Mouse (Mus musculus): ENCODE data around the gene Hmox1. TPM values are rescaled to one million over a fixed set of nuclear protein-coding genes. Genes with fewer than 3 reads are reported as not detected.
A peak's percentile ranks its signal among the peaks of the same experiment; 100 is the strongest.

The Hmox1 gene
- polyA plus RNA-seq (2017; shearing (Covaris generic)): 1 to 10 TPM; 6.3 to 8.2 (median 7.8) TPM

GRCm38 (mm10) chr8:75093399-75094156 lies at the start of gene Hmox1:
Gene Hmox1, plus strand, starts transcription at chr8:75093621.
- ATAC-seq: peak; percentile 96

GRCm38 (mm10) chr8:75046303-75046702 lies 47.1 kb upstream of the Hmox1 start:
- no peak for ATAC-seq

DNA sequence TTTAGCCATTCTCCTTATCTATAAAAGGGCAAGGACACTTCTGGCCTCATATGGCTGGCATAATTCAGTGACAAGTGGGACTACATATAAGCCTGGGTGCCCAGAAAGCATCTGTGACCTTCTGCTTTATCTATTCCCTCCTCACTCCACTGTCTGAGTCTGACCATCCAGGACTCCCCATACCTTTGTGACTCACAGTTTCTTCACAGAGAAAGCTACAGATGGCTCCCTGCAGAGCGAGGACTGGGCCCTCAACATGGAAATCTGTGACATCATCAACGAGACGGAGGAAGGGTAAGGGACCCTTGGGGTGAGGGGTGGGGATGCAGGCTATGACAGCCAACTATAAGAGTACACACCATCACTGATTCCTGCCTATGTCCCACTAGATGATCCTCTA lies 45.6 kb upstream of the Hmox1 start:
- ATAC-seq: no peak

DNA sequence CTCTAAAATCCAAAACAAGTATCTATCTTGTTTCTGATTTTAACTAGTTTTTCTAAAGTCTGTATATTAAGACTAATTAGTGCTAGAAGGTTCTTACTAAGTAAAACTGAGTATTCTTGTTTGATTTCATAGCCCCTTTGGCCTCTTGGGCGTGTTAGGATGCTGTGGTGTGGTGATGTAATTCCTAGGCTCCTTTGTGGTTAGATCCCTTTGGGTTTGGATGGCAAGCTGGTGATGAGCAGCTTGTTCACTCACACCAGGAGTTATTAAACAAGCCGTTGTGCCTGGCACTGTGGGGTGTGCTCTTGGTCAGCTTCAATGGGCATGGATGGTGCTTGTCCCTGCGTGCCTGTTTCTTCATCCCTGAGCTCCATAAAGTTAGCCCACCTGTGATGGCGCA lies 40.1 kb upstream of the Hmox1 start:
- no peak for ATAC-seq

GRCm38 (mm10) chr8:75055673-75056072 lies 37.7 kb upstream of the Hmox1 start:
- ATAC-seq: no peak

DNA sequence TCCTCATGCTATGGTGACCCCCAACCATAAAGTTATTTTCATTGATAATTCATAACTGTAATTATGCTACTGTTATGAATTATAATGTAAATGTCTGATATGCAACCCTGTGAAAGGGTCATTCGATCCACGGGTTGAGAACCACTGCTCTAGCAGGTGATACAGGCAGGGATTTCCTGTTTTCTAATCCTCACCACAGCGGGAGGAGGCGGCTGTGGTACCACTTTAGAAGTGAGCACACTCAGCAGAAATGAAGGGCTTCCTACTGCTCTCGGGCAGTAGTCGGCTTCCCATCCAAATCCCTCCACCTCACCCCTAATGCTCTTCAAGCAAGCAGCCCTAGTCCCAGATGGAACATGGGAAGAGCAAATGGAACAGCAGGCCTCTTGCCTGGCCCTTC lies 33.4 kb upstream of the Hmox1 start:
- peak; percentile 67 for ATAC-seq

GRCm38 (mm10) chr8:75060815-75061214 lies 32.6 kb upstream of the Hmox1 start:
- ATAC-seq: no peak

- ATAC-seq: no peak
Observed at GRCm38 (mm10) chr8:75063290-75063689, 30.1 kb upstream of the Hmox1 start.

DNA sequence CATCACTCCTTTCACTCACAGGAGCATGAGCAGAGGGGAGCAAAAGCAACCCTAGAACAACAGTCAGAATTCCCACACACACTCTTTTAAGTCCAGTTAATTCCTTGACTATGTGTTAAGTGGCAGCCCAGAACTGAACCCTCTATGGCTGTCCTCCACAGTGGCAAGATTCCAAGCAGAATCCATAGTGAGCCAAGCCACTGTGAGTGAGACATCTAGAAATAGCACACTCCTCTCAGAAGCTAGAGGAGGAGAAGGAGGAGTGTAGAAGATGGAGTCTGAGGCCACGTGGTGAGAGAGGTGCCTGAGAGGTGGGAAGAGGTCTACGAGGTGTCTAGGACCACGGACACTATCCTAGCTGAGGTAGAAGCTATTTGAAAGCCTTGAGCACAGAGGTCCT lies 28.6 kb upstream of the Hmox1 start:
- ATAC-seq: no peak

DNA sequence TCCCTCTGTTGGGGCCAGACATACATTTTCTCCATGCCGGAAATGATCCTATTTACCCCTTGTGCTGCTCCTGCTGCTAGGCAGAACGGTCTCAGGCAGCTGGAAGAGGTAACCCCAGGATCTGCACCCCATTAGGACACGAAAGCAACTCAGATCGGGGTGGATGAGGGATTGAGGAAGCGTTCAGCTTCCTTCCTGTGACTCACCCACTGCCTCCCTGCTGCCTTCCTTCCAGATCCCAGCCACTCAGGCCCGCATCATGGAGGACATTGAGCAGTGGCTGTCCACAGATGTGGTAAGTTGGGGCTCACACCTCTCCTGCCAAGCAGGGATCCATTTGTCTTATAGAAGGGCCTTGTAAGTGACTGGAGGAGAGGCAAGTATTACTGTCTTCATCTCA lies 26.1 kb upstream of the Hmox1 start:
- ATAC-seq: no peak

DNA sequence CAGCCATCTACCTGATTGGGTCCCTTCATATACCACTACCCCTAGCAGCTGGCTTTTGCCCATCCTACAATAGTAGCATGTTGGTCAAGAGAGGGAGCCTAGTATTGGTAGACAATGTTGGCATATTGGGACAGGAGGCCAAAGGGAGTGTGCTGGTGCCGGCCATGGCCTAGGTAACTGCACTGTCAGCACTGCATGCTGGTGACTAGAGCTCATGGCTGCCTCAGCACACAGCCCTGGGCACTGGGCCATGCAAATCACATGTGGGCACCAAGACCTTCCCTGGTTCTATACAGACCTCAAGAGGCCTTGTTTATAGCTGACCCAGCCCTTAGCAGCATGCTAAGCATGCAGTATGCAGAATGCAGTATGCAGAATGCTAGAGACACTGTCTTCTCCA lies 23.1 kb upstream of the Hmox1 start:
- ATAC-seq: no peak

DNA sequence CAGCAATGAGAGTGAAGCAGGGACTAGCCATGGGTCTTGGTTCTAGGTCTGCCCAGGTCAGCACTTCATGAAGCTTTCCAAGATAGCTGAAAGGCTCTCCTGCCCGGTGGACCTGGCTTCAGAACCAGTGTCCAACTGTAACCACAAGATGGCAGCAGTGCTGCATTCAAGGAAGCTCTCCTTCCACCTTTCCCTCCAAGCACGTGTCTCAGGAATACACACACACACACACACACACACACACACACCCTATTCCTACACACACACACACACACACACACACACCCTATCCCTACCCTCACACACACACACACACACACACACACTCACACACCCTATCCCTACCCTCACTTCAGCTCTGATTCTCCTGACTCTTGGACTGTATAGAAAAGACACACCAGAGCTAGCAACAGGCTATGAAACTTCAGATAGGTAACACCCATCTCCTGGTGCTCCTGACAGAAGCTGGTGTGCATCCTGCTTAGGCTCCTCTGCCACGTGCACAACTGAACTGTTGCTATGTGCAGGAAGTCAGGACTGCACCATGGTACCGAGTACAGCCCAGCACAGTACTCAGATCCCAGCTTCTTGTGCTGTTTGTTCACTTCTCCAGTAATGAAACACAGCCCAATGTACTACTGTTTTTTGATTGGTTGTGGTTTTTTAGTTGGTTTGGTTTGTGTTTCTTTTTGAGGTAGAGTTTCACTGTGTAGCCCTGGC lies 21.6 kb upstream of the Hmox1 start:
- peak; percentile 84 for ATAC-seq

GRCm38 (mm10) chr8:75074876-75075275 lies 18.5 kb upstream of the Hmox1 start:
- ATAC-seq: no peak

DNA sequence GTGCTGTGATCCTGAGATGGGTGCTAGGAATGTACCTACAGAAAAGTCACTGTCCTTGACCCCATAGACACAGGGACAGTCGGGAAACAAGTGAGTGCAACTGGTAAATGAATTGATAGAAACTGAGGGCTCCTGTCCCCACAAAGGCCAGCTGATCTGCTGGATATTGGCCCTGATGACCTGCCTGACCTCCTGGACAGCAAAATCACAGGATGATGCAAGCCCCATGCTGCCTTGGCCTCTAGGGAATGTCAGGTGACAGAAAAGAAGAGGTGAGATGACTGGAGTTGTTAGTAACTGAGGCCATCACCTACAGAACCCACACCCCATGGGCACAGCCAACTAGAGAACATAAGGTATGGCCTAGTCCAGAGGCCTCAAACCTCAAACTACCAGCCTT lies 15.2 kb upstream of the Hmox1 start:
- ATAC-seq: no peak

GRCm38 (mm10) chr8:75078851-75079250 lies 14.6 kb upstream of the Hmox1 start:
- no peak for ATAC-seq

DNA sequence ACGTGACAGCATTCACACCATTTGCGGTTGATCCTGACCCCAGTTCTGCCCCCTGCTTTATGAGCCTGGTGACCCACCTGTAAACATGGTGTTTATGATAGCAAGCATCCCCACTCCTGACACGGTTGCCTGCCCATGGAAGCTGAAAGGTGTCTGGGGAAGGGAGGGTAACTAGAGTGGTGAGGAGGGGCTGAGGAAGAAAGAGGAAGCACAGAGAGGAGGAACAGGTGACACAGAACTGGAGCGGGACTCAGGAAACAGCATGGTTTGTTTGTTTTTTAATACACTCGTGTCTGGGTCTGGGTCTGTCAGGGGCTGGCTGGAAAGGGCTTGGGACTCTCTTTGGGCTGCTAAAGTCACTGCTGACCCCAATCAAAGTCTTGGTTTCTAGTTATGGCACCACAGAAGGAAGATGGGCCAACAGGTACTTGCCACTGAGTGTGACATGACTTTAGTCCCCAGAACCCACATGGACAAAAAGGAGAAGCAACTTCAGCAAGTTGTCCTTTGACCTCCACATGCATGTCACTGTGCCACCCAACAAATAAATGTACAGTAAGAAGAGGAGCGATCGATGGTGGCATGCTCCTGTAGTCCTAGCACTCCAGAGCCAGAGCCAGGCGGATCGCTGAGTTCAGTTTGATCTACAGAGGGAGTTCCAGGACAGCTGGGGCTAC lies 11.9 kb upstream of the Hmox1 start:
- no peak for ATAC-seq

GRCm38 (mm10) chr8:75082181-75082805 lies 11.1 kb upstream of the Hmox1 start:
- ATAC-seq: no peak

GRCm38 (mm10) chr8:75083846-75084245 lies 9.6 kb upstream of the Hmox1 start:
- ATAC-seq: peak; percentile 79

GRCm38 (mm10) chr8:75084382-75085064 lies 8.9 kb upstream of the Hmox1 start:
- no peak for ATAC-seq

- no peak for ATAC-seq
Observed at GRCm38 (mm10) chr8:75086002-75086401, 7.4 kb upstream of the Hmox1 start.

DNA sequence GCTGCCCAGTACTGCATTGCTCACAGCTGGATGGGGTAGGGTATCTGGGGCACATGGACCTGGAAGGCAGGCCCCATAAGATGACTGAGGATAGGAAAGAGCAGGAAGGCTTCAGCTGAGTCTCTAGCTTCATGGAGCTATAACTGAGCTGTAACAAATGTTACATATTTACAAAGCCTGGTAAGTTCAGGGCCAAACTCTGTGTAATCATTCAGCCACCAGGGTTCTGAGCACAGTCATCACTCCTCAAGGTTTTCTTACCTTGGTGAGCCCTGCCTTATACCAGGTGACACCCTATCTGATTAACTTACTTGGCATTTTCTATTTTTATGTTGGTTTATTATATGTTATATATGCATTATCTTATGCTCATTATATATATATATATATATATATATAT lies 6.3 kb upstream of the Hmox1 start:
- ATAC-seq: no peak
